Mouse (Mus musculus): ENCODE data around the gene Olfr1016.

- TF ChIP-seq CTCF (IDR thresholded peaks at IDR 0.05; ENCODE audit: control insufficient read depth, insufficient read depth, low read length) (no peak), POLR2A (IDR thresholded peaks at IDR 0.05; ENCODE audit: borderline replicate concordance, control insufficient read depth, low read depth, low read length) (no peak)
These were observed 43.0 kb upstream of the Olfr1016 start, which contains the start of gene Olfr1019 for GRCm38 (mm10) chr2:85845383-85845782.

Data from bone marrow, adult 2 months (tissue).